Mouse (Mus musculus): Measurements from ENCODE around the gene Atp6ap1l.

GRCm38 (mm10) chr13:90881727-90882429, 23.3 kb downstream of the Atp6ap1l start:
- no peak for TF ChIP-seq CTCF (IDR thresholded peaks at IDR 0.05)
- no peak for TF ChIP-seq EP300 (IDR thresholded peaks at IDR 0.05)

Data from lung, postnatal 0 days (tissue).